Mouse (Mus musculus): Measurements from ENCODE around the gene Olfr1025-ps1. TPM values are rescaled to one million over a fixed set of nuclear protein-coding genes. Genes with fewer than 3 reads are reported as not detected.

The Olfr1025-ps1 gene
- not detected in 2 replicates for polyA plus RNA-seq (2015; fragmentation: Nextera tagmentation; extraction: Ambion mirVana)

DNA sequence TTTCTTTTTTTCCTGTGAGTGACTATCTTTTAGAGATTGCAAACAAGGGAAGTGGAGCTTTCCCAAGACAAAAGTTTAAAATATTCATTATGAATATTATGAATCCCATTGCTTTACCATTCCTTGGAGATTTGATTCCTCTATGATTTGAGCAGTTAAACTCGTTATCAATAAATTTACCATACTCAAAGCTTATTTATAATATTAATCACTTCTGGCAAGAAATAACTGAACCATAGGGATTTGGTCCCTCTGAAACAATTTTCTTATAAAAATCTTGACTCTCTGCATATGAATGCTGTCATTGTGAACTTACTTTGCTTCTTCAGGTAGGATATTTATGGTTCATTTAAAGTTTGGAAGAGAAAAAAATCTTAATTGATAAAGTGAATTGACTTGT lies at the start of gene Olfr1025-ps1:
Olfr1025-ps1 (plus strand) TSS at position 301 of the 400 bp plus-strand sequence.
- Histone ChIP-seq H3K9ac (no peak within 1 kb of the TSS), H3K4me2 (no peak within 1 kb of the TSS), H3K4me1 (replicated peaks) (no peaks in the 10 kb centered on the region), H3K36me3 (no peaks in the 10 kb centered on the region), H3K9me3 (no peaks in the 10 kb centered on the region), H3K4me3 (no peak within 1 kb of the TSS), H3K27me3 (no peaks in the 10 kb centered on the region), H3K27ac (replicated peaks) (no peak within 1 kb of the TSS)
- WGBS = 42% methylated on average over 1 of the region's 1 CpGs
- ATAC-seq (ENCODE audit: low read depth) = no peak

DNA sequence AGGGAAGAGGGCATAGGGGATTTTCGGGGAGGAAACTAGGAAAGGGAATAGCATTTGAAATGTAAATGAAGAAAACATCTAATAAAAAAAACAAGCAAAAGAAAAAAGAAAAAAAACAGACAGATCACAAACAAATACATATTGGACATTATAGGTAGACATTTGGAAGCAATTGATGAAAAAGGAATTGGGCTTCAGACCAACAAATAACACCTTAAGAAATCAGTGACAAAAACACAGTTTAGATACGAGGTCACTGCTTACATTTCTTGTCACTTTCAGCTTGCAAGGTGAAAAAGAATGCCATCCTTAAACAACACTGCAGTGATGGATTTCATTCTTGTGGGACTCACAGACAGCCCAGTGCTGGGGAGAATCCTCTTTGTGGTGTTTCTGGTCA lies 46.7 kb upstream of the Olfr1025-ps1 start, which contains the start of gene Olfr1022:
Olfr1022 (plus strand) TSS at position 301 of the 400 bp plus-strand sequence.
- H3K9me3 ChIP-seq = no peaks in the 10 kb centered on the region
- H3K36me3 ChIP-seq = no peaks in the 10 kb centered on the region
- ATAC-seq (ENCODE audit: low read depth) = no peak
- no peak within 1 kb of the TSS for H3K9ac ChIP-seq
- no peak within 1 kb of the TSS for H3K4me3 ChIP-seq
- no peaks in the 10 kb centered on the region for H3K27me3 ChIP-seq
- no peak within 1 kb of the TSS for H3K4me2 ChIP-seq
- 63% methylated on average over 2 of the region's 2 CpGs for WGBS
- no peak within 1 kb of the TSS for H3K27ac ChIP-seq (replicated peaks)
- H3K4me1 ChIP-seq (replicated peaks) = no peaks in the 10 kb centered on the region

DNA sequence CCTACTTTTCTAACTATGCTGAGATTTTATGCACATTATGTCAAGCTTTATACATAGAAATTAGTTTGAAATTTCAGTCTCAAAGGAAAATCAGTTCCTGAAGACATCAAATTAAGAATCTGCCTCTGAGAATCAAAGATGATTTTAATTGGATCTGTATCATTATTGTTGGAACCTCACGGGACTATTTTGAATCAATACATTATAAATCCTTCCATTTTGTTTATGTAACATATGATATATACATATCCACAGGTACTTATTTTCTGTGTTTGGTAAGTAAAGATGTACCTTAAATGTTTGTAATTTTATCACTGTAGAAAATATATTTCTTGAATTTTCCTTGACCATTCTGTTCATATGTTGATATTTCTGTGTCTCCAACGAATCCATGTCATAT lies 29.7 kb upstream of the Olfr1025-ps1 start, which contains the start of gene Olfr1023:
Olfr1023 (plus strand) TSS at position 301 of the 400 bp plus-strand sequence.
- no peak for ATAC-seq (ENCODE audit: low read depth)
- H3K4me3 ChIP-seq = no peak within 1 kb of the TSS
- 78% methylated on average over 2 of the region's 2 CpGs for WGBS
- H3K27ac ChIP-seq (replicated peaks) = no peak within 1 kb of the TSS
- H3K4me2 ChIP-seq = no peak within 1 kb of the TSS
- H3K36me3 ChIP-seq = no peaks in the 10 kb centered on the region
- H3K27me3 ChIP-seq = no peaks in the 10 kb centered on the region
- H3K4me1 ChIP-seq (replicated peaks) = no peaks in the 10 kb centered on the region
- H3K9ac ChIP-seq = no peak within 1 kb of the TSS
- H3K9me3 ChIP-seq = no peaks in the 10 kb centered on the region

DNA sequence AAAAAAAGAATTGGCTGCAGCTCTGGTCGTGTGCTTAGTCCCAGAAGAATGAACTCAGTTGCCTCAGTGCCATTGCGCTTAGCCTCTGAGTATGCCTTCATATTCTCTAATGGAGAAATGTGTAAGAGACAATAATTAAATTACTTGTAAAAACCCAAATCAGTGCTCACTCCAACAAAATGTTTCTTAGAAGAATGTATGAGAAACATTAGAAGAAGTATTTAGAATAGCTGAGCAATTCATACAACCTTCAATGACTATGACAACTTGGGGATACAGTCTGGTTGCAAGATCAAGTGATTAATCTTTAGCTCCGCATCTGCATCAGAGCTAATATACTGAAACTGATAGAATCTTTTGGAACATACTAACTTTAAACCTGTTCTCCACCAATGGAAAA lies 10.0 kb upstream of the Olfr1025-ps1 start, which contains the start of gene Olfr1024:
Olfr1024 (minus strand) TSS at position 101 of the 400 bp plus-strand sequence.
- 0 out of 2 replicates have a peak, but pooled peaks cover 4% of the 10 kb centered on the region for H3K9me3 ChIP-seq
- no peak within 1 kb of the TSS for H3K4me3 ChIP-seq
- H3K9ac ChIP-seq = no peak within 1 kb of the TSS
- no peaks in the 10 kb centered on the region for H3K4me1 ChIP-seq (replicated peaks)
- no peak within 1 kb of the TSS for H3K27ac ChIP-seq (replicated peaks)
- no peak within 1 kb of the TSS for H3K4me2 ChIP-seq
- H3K36me3 ChIP-seq = no peaks in the 10 kb centered on the region
- no peaks in the 10 kb centered on the region for H3K27me3 ChIP-seq
- ATAC-seq (ENCODE audit: low read depth) = no peak
- WGBS = 86% methylated on average over 3 of the region's 3 CpGs

DNA sequence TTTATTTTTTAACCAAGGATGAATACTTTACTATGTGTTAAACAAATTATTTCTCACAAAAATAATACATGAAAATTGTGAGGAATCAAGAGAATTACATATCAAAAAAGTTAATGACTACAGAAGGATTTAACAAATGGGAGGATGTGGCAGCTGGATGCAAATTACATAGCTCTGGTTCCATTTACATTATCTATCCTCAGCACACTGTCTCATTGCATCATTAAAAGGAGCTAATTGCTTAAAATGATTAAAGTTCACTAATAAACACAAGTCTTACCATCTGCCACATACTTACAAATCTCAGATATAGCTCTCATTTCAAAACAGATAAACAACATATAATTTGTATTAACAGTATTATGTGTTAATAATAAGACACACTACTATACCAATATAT lies 1.8 kb upstream of the Olfr1025-ps1 start:
- H3K27ac ChIP-seq (replicated peaks) = no peak overlapping the region
- no peak for ATAC-seq (ENCODE audit: low read depth)
- no peaks in the 10 kb centered on the region for H3K4me1 ChIP-seq (replicated peaks)

DNA sequence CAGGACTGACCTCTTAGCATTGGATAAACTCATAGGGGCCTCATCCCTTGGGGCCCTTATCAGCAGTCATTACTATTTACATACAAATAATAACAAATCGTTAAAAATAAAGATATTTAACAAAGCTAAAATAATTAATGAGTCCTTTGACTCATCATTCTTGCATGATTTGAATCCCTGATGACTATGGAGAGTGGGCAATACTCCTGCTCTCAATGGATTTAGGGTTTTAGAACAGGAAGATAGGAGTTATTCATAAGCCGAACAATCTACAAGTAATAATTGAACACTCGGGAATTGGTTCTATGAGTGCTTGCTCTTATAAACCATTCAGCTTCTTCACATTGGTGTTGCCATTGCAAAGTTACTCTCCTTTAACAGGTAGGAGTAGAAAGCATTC lies 6.3 kb downstream of the Olfr1025-ps1 start, which contains the start of gene Olfr1026:
Olfr1026 (plus strand) TSS at position 301 of the 400 bp plus-strand sequence.
- ATAC-seq (ENCODE audit: low read depth) = no peak
- Histone ChIP-seq H3K4me2 (no peak within 1 kb of the TSS), H3K36me3 (no peaks in the 10 kb centered on the region), H3K4me3 (no peak within 1 kb of the TSS), H3K27ac (replicated peaks) (no peak within 1 kb of the TSS), H3K27me3 (no peaks in the 10 kb centered on the region), H3K9ac (no peak within 1 kb of the TSS), H3K9me3 (no peaks in the 10 kb centered on the region), H3K4me1 (replicated peaks) (no peaks in the 10 kb centered on the region)
- 89% methylated on average over 3 of the region's 3 CpGs for WGBS

More for the DNA sequence above, 1.8 kb upstream of the Olfr1025-ps1 start:
- Histone ChIP-seq H3K9me3 (no peaks in the 10 kb centered on the region), H3K4me2 (no peak overlapping the region), H3K27me3 (no peaks in the 10 kb centered on the region), H3K9ac (no peak overlapping the region), H3K4me3 (no peak overlapping the region), H3K36me3 (no peaks in the 10 kb centered on the region)

DNA sequence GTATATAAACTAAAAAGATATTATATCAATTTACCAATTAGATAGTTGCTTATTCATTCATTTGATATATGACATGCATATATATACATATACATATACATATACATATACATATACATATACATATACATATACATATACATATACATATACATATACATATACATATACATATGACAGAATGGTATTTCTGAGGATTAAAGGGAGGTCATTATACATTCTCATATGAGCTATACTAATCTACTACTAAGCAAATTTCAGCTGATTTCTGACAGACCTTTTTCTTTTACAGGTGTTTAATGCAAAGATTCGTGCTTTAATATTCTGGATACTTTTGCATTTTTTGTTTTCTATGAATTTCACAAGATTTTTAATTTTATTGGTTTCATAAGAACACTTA lies 35.1 kb downstream of the Olfr1025-ps1 start, which contains the start of gene Olfr1028:
Olfr1028 (plus strand) TSS at position 301 of the 400 bp plus-strand sequence.
- Histone ChIP-seq H3K27me3 (no peaks in the 10 kb centered on the region), H3K9me3 (no peaks in the 10 kb centered on the region), H3K9ac (no peak within 1 kb of the TSS), H3K27ac (replicated peaks) (no peak within 1 kb of the TSS), H3K4me1 (replicated peaks) (no peaks in the 10 kb centered on the region), H3K36me3 (no peaks in the 10 kb centered on the region), H3K4me2 (no peak within 1 kb of the TSS), H3K4me3 (no peak within 1 kb of the TSS)
- ATAC-seq (ENCODE audit: low read depth) = no peak
- 81% methylated on average over 1 of the region's 1 CpGs for WGBS

Other genes with a start within 250 kb of the Olfr1025-ps1 start
- not detected in 2 replicates for gene Olfr1006, start 236.4 kb upstream of the Olfr1025-ps1 start, polyA plus RNA-seq (2015; fragmentation: Nextera tagmentation; extraction: Ambion mirVana)
- not detected in 2 replicates for gene Olfr1008, start 225.8 kb upstream of the Olfr1025-ps1 start, polyA plus RNA-seq (2015; fragmentation: Nextera tagmentation; extraction: Ambion mirVana)
- gene Olfr1009, start 199.8 kb upstream of the Olfr1025-ps1 start, polyA plus RNA-seq (2015; fragmentation: Nextera tagmentation; extraction: Ambion mirVana) = not detected in 2 replicates
- not detected in 2 replicates for gene Olfr1012, start 152.4 kb upstream of the Olfr1025-ps1 start, polyA plus RNA-seq (2015; fragmentation: Nextera tagmentation; extraction: Ambion mirVana)
- not detected in 2 replicates for gene Olfr1013, start 148.1 kb upstream of the Olfr1025-ps1 start, polyA plus RNA-seq (2015; fragmentation: Nextera tagmentation; extraction: Ambion mirVana)
- gene Olfr1014, start 142.5 kb upstream of the Olfr1025-ps1 start, polyA plus RNA-seq (2015; fragmentation: Nextera tagmentation; extraction: Ambion mirVana) = not detected in 2 replicates
- gene Olfr1015, start 133.2 kb upstream of the Olfr1025-ps1 start, polyA plus RNA-seq (2015; fragmentation: Nextera tagmentation; extraction: Ambion mirVana) = not detected in 2 replicates
- not detected in 2 replicates for gene Olfr1016, start 112.6 kb upstream of the Olfr1025-ps1 start, polyA plus RNA-seq (2015; fragmentation: Nextera tagmentation; extraction: Ambion mirVana)
- gene Olfr1018, start 96.7 kb upstream of the Olfr1025-ps1 start, polyA plus RNA-seq (2015; fragmentation: Nextera tagmentation; extraction: Ambion mirVana) = not detected in 2 replicates
- gene Olfr1019, start 69.7 kb upstream of the Olfr1025-ps1 start, polyA plus RNA-seq (2015; fragmentation: Nextera tagmentation; extraction: Ambion mirVana) = not detected in 2 replicates
- not detected in 2 replicates for gene Olfr1020, start 68.2 kb upstream of the Olfr1025-ps1 start, polyA plus RNA-seq (2015; fragmentation: Nextera tagmentation; extraction: Ambion mirVana)
- gene Olfr1022, start 46.6 kb upstream of the Olfr1025-ps1 start, polyA plus RNA-seq (2015; fragmentation: Nextera tagmentation; extraction: Ambion mirVana) = not detected in 2 replicates
- not detected in 2 replicates for gene Olfr1023, start 29.6 kb upstream of the Olfr1025-ps1 start, polyA plus RNA-seq (2015; fragmentation: Nextera tagmentation; extraction: Ambion mirVana)
- gene Olfr1024, start 10.1 kb upstream of the Olfr1025-ps1 start, polyA plus RNA-seq (2015; fragmentation: Nextera tagmentation; extraction: Ambion mirVana) = not detected in 2 replicates
- not detected in 2 replicates for gene Olfr1026, start 6.4 kb downstream of the Olfr1025-ps1 start, polyA plus RNA-seq (2015; fragmentation: Nextera tagmentation; extraction: Ambion mirVana)
- gene Olfr1028, start 35.2 kb downstream of the Olfr1025-ps1 start, polyA plus RNA-seq (2015; fragmentation: Nextera tagmentation; extraction: Ambion mirVana) = not detected in 2 replicates
- not detected in 2 replicates for gene Olfr1029, start 58.7 kb downstream of the Olfr1025-ps1 start, polyA plus RNA-seq (2015; fragmentation: Nextera tagmentation; extraction: Ambion mirVana)
- gene Olfr1030, start 64.1 kb downstream of the Olfr1025-ps1 start, polyA plus RNA-seq (2015; fragmentation: Nextera tagmentation; extraction: Ambion mirVana) = not detected in 2 replicates
- not detected in 2 replicates for gene Olfr1031, start 75.1 kb downstream of the Olfr1025-ps1 start, polyA plus RNA-seq (2015; fragmentation: Nextera tagmentation; extraction: Ambion mirVana)
- gene Olfr1032, start 90.3 kb downstream of the Olfr1025-ps1 start, polyA plus RNA-seq (2015; fragmentation: Nextera tagmentation; extraction: Ambion mirVana) = not detected in 2 replicates
- gene Olfr1033, start 105.4 kb downstream of the Olfr1025-ps1 start, polyA plus RNA-seq (2015; fragmentation: Nextera tagmentation; extraction: Ambion mirVana) = not detected in 2 replicates
- not detected in 2 replicates for gene Olfr1034, start 130.7 kb downstream of the Olfr1025-ps1 start, polyA plus RNA-seq (2015; fragmentation: Nextera tagmentation; extraction: Ambion mirVana)
- gene Olfr1036, start 158.8 kb downstream of the Olfr1025-ps1 start, polyA plus RNA-seq (2015; fragmentation: Nextera tagmentation; extraction: Ambion mirVana) = not detected in 2 replicates
- not detected in 2 replicates for gene Olfr1037, start 172.2 kb downstream of the Olfr1025-ps1 start, polyA plus RNA-seq (2015; fragmentation: Nextera tagmentation; extraction: Ambion mirVana)
- not detected in 2 replicates for gene Olfr1039, start 220.7 kb downstream of the Olfr1025-ps1 start, polyA plus RNA-seq (2015; fragmentation: Nextera tagmentation; extraction: Ambion mirVana)
- gene Olfr1040, start 231.5 kb downstream of the Olfr1025-ps1 start, polyA plus RNA-seq (2015; fragmentation: Nextera tagmentation; extraction: Ambion mirVana) = not detected in 2 replicates
- gene Olfr1042, start 246.6 kb downstream of the Olfr1025-ps1 start, polyA plus RNA-seq (2015; fragmentation: Nextera tagmentation; extraction: Ambion mirVana) = not detected in 2 replicates

All from neural tube, embryonic 13.5 days (tissue).